Mouse (Mus musculus): ENCODE measurements around the gene Tmprss7.

DNA sequence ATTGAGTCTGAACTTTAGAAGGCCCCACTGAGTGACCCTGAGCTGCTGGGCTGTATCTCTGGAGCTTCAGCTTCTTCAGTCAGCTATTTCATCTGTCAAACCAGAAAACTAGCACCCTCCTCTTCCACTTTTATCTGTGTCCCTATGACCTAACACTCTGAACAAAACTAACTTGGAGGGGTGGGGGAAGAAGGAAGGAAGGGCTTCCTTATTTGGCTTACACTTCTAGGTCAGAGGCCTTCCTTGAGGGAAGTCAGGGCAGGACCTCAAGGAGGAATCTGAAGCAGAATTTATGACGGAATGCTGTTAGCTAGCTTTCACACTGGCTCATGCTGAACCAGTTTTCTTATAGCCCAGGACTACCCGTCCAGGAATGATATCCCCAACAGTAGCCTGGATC is 42.0 kb downstream of the Tmprss7 start:
- TF ChIP-seq CTCF (IDR thresholded peaks at IDR 0.05; ENCODE audit: low read depth, low read length) (no peak), POLR2A (IDR thresholded peaks at IDR 0.05; ENCODE audit: extremely low read depth, insufficient read depth, low read length) (no peak)

Data from liver, adult 2 months (tissue).